Mouse (Mus musculus): Measurements from ENCODE around the gene Ctrb1.
A peak's percentile ranks its signal among the peaks of the same experiment; 100 is the strongest.

GRCm38 (mm10) chr8:111716603-111717487 is 26.0 kb upstream of the Ctrb1 start:
- TF ChIP-seq CTCF (IDR thresholded peaks at IDR 0.05; ENCODE audit: low read depth) (peak; percentile 0; the same call in 1 of the 2 replicates), EP300 (IDR thresholded peaks at IDR 0.05; ENCODE audit: low read depth) (peak; percentile 73)

Measured in heart, postnatal 0 days (tissue).